Mouse (Mus musculus) heart, embryonic 12.5 days (tissue): ENCODE data around the gene Btbd8. TPM values are rescaled to one million over a fixed set of nuclear protein-coding genes. Genes with fewer than 3 reads are reported as not detected.
A peak's percentile ranks its signal among the peaks of the same experiment; 100 is the strongest.

Source experiments
- ATAC-seq: fragments of 200-750 bp; cut with Nextera tagmentation; 2 replicates; pipeline ENCODE4 v1.8.0; 2017; ENCODE audit warnings: moderate TSS enrichment, moderate library complexity; ENCODE audit not compliant: insufficient number of reproducible peaks, low FRiP score
- H3K27ac ChIP-seq: fragments of 300-500 bp; sonication (generic); 2 replicates; pipeline ENCODE4 v1.5.1; 2016; ENCODE audit warnings: mild to moderate bottlenecking, moderate library complexity; ENCODE audit not compliant: poor library complexity, severe bottlenecking
- H3K27me3 ChIP-seq: fragments of 300-500 bp; sonication (generic); replicated peaks from 2 replicates; pipeline ENCODE4 v1.6.1; 2016; ENCODE audit warnings: mild to moderate bottlenecking, moderate library complexity
- H3K36me3 ChIP-seq: fragments of 300-500 bp; sonication (generic); 2 replicates; pipeline ENCODE4 v1.6.1; 2016; ENCODE audit warnings: mild to moderate bottlenecking, moderate library complexity
- H3K4me1 ChIP-seq: fragments of 300-500 bp; sonication (generic); replicated peaks from 2 replicates; pipeline ENCODE4 v1.6.1; 2016; ENCODE audit warnings: mild to moderate bottlenecking
- H3K4me2 ChIP-seq: fragments of 300-500 bp; sonication (generic); 2 replicates; pipeline ENCODE4 v1.6.1; 2016; ENCODE audit warnings: mild to moderate bottlenecking, moderate library complexity
- H3K4me3 ChIP-seq: fragments of 300-500 bp; sonication (generic); 2 replicates; pipeline ENCODE4 v1.5.1; 2016; ENCODE audit warnings: mild to moderate bottlenecking
- H3K9ac ChIP-seq: fragments of 300-500 bp; sonication (generic); 2 replicates; pipeline ENCODE4 v1.6.1; 2016; ENCODE audit warnings: mild to moderate bottlenecking, moderate library complexity
- H3K9me3 ChIP-seq: fragments of 300-500 bp; sonication (generic); replicated peaks from 2 replicates; pipeline ENCODE4 v1.6.1; 2016; ENCODE audit warnings: mild to moderate bottlenecking, moderate library complexity
- WGBS: fragments of 180-500 bp; shearing (Covaris S2); methylation state at CpG from one replicate; pipeline ENCODE4 v1.1.7; 2016; 5-methylcytosine and 5-hydroxymethylcytosine counted together
- polyA plus RNA-seq: library from polyadenylated mRNA; unstranded; fragments of >200 nt; fragmentation: Nextera tagmentation; extraction: Ambion mirVana; gene quantifications from 2 replicates; pipeline ENCODE4 v1.2.1, GENCODE M21; 2016

The Btbd8 gene
- 4.4 and 5.2 TPM in 2 replicates for polyA plus RNA-seq

DNA sequence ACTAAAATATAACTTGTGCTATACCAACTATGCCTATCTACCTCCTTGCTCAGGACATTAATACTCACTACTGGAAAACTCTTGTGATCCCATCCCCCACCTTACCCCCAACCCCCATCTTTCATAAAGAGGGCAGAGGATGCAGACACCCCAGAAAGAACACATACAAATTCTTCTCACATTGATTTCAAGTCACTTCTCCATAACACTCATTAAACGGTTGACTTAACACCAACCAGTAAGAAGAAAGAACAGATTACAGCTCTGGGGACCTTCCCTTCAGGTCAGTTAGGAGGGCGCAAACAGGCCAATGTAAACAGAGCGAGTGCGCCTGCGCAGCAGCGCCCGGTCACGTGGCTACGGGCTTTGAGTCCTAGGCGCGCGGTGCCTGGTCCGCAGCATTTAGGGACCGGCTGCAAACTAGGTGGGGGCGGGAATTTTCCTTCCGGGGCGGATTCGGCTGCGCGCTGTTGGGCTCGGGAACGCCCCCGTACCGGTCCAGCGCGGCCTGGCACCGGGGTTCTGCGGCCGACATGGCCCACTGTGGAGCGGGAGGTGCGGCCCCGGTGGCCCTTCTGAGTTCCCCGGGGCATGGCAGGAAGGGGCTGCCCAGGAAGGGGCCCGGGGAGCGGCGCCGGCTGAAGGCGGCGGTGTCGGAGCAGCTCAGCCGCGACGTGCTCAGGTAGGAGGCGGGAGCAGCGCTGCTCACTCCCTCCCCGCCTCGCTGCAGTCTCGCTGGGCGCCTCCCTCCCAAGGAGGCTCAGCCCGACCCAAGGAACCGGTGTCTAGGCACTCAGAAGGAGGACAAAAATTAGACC lies at the start of gene Btbd8:
Gene Btbd8, plus strand, starts transcription at position 534 of the 818 bp plus-strand sequence.
- peak within 1 kb of the TSS; percentile 73 for H3K4me2 ChIP-seq
- H3K27me3 ChIP-seq, result peaks cover 7% of the 10 kb centered on the region; the same call in 1 of the 2 replicates
- H3K9ac ChIP-seq, result peak within 1 kb of the TSS; percentile 90
- peak within 1 kb of the TSS; percentile 71; the same call in 1 of the 2 replicates for H3K27ac ChIP-seq
- peaks cover 5% of the 10 kb centered on the region; the same call in 1 of the 2 replicates for H3K4me1 ChIP-seq
- no peaks in the 10 kb centered on the region for H3K36me3 ChIP-seq
- no peaks in the 10 kb centered on the region for H3K9me3 ChIP-seq
- ATAC-seq, result peak; percentile 95
- 0% methylated on average over 50 of the region's 51 CpGs for WGBS
- peak within 1 kb of the TSS; percentile 87 for H3K4me3 ChIP-seq

DNA sequence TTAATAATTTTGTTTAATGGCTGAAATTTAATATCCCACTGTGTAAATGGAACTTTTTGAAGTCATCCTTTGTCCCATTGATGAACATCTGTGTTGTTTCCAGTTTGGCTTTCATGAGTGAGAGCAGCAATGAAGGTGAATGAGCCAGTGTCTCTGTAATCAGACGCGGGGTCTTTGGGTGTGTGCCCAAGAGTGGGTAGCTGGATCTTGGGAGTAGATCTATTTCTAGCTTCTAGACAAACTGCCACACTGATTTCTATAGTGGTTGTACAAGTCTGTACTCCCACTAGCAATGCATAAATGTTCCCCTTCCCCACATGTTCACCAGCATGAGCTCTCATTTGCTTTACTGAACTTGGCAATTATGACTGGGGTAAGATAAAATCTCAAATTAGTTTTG lies 48.4 kb upstream of the Btbd8 start:
- Histone ChIP-seq H3K9me3 (no peaks in the 10 kb centered on the region), H3K4me3 (no peak overlapping the region), H3K4me1 (no peaks in the 10 kb centered on the region), H3K4me2 (no peak overlapping the region), H3K27ac (no peak overlapping the region), H3K27me3 (no peaks in the 10 kb centered on the region), H3K36me3 (no peaks in the 10 kb centered on the region), H3K9ac (no peak overlapping the region)
- 87% methylated on average over 2 of the region's 2 CpGs for WGBS
- no peak for ATAC-seq

DNA sequence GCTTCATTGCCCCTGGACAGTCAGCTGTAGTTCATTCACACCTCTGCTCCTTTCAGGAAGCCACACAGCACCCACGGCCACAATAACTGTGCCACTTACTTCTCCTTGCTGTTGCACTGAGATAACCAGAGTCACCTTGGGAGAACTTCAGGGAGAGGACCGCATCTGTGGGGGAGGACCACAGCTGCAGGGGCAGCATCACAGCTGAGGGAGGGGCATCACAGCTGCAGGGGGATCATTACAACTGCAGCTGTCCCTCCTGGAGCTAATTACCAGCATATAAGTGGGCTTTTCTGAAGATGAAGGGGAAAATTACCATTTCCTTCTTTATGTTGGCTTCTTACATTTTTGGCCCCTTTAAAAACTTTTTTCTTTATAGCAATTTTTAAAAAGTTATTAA lies 43.4 kb upstream of the Btbd8 start:
- whole genome bisulfite sequencing, result 40% methylated on average over 2 of the region's 2 CpGs
- no peak for ATAC-seq

DNA sequence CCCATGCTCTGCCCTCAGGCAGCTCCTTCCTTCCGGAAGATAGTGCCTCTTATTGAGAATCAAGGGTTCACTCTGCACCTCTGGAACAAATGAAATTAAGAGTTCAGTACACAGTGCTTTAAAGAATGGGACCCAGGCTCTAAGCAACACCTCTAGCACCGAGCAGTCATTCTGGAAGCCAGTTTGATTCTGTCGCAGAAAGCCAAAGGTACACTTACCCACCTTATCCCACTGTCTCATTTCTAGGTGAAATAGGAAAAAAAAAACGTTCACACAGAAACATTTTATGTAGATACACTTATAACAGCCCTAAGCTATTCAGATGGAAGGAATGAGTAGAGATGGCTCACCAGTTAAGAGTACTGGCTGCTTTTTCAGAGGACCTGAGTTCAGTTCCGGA lies 35.4 kb upstream of the Btbd8 start, which contains the start of gene Ephx4:
Gene Ephx4, plus strand, starts transcription at position 301 of the 400 bp plus-strand sequence.
- H3K4me1 ChIP-seq, result peaks cover 8% of the 10 kb centered on the region
- H3K9me3 ChIP-seq, result 0 out of 2 replicates have a peak, but pooled peaks cover 4% of the 10 kb centered on the region
- H3K4me3 ChIP-seq, result peak within 1 kb of the TSS; percentile 82
- no peak for ATAC-seq
- 19% methylated on average over 5 of the region's 5 CpGs for WGBS
- no peaks in the 10 kb centered on the region for H3K36me3 ChIP-seq
- no peak within 1 kb of the TSS for H3K27ac ChIP-seq
- peaks cover 28% of the 10 kb centered on the region for H3K27me3 ChIP-seq
- H3K4me2 ChIP-seq, result peak within 1 kb of the TSS; percentile 100
- peak within 1 kb of the TSS; percentile 73 for H3K9ac ChIP-seq

More for the DNA sequence above, 43.4 kb upstream of the Btbd8 start:
- Histone ChIP-seq H3K4me2 (no peak overlapping the region), H3K36me3 (no peaks in the 10 kb centered on the region), H3K4me3 (no peak overlapping the region), H3K4me1 (no peaks in the 10 kb centered on the region), H3K9ac (no peak overlapping the region), H3K27ac (no peak overlapping the region), H3K27me3 (no peaks in the 10 kb centered on the region), H3K9me3 (0 out of 2 replicates have a peak, but pooled peaks cover 4% of the 10 kb centered on the region)

DNA sequence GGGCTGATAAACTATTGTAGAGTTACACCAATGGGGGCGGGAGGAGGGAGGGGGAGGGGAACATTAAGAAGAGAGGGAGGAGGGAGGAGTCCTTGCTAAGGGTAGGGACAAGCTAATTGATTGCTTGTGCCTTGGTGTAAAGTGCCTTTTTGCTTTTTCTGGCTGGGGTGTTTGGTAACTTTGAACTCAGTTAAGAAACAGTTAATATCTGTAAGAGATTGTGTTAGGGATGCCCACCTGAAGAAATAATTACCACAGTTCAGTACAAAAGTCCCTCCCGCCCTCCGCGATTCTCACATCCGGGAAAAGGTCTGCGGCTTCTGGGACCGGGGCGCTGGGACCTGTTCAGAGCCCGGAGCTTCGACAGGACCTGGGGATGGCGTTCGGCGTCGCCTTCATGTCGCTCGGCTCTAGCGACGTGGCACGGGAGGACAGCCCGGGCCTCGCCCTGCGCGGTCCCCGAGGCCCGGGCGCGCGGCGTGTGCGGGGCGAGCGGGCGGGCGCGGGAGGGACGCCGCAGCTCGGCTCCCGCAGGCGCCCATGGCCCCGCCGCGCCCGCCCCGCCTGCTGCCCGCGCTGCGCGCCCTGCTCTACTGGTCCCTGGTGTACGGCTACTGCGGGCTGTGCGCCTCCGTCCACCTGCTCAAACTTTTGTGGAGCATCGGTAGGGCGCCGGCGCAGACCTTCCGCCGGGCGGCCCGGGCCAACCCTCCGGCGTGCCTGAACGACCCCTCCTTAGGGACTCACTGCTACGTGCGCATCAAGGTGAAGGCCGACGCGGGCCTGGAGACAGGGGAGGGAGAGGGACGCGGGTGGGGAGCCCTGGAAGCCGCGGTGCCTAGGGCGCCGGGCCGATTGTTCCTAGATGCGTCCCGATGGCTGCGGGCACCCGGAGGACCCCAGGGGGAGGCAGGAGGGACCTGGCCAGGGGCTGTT lies 34.5 kb upstream of the Btbd8 start:
- H3K9me3 ChIP-seq, result 0 out of 2 replicates have a peak, but pooled peaks cover 4% of the 10 kb centered on the region
- peak overlapping the region; percentile 100 for H3K4me2 ChIP-seq
- H3K36me3 ChIP-seq, result no peaks in the 10 kb centered on the region
- H3K9ac ChIP-seq, result peak overlapping the region; percentile 73
- peaks cover 8% of the 10 kb centered on the region for H3K4me1 ChIP-seq
- peak overlapping the region; percentile 82 for H3K4me3 ChIP-seq
- peak; percentile 64 for ATAC-seq
- no peak overlapping the region for H3K27ac ChIP-seq
- peaks cover 28% of the 10 kb centered on the region for H3K27me3 ChIP-seq
- WGBS, result 1% methylated on average over 79 of the region's 80 CpGs

DNA sequence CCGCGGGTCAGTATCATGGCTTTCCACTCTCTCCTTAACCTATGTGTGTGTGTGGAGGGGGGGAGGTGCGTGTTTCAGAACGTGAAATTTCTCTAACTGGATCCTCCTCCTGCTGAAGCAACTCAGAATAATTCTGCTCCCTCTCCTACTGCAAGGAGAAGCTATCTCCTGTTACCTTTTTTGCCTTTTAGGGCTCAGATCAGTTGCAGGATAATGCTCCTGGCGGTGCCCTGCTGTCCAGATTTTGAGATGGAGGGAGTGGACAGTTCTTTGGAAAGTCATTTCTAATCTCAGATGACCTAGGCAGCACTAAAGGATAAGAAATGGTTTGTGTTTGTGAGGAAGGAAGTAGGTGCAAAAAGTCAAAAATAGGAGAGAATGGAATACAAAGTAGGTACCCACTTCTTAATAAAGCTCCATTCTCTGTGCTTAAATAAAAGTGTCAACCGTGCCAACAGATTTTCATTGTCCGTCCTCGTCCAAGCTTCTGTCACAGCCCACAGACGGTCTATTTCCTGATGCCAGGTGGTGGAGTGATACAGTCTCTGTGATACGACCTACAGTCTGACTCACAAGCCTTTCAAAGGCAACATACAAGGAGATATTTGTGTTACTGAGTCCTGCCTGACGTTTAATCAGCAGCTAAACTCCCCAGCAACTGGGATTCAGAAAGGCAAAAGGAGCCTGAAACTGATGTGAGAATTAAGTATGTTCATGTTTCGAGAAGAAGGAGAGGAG lies 33.7 kb upstream of the Btbd8 start:
- Histone ChIP-seq H3K36me3 (no peaks in the 10 kb centered on the region), H3K27ac (no peak overlapping the region), H3K9ac (peak overlapping the region; percentile 73), H3K27me3 (peaks cover 28% of the 10 kb centered on the region), H3K4me2 (peak overlapping the region; percentile 100), H3K9me3 (no peaks in the 10 kb centered on the region), H3K4me1 (peaks cover 8% of the 10 kb centered on the region), H3K4me3 (peak overlapping the region; percentile 82)
- no peak for ATAC-seq
- 25% methylated on average over 12 of the region's 12 CpGs for WGBS

DNA sequence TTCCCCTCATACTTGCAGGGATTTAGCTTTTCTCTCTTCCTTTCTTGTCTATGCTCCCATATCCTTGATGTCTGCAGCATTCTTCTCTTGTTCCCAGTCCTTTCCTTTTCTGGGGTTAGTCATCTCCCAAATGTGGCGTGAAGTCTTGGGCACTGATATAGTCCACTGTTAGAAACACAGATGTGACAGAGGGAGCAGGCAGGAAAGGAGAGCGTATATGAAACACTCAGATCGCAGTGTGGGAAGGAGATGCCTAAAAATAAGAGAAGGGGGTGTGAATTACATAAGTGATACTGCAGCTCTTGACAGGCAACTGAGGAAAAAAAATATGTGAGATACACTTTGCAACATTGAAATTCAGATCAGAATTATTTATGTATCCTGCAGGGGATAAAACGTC lies 32.4 kb upstream of the Btbd8 start:
- no peak for ATAC-seq
- Histone ChIP-seq H3K4me1 (peaks cover 8% of the 10 kb centered on the region), H3K27ac (no peak overlapping the region), H3K9ac (no peak overlapping the region), H3K9me3 (no peaks in the 10 kb centered on the region), H3K27me3 (peaks cover 28% of the 10 kb centered on the region), H3K4me2 (no peak overlapping the region), H3K36me3 (no peaks in the 10 kb centered on the region), H3K4me3 (no peak overlapping the region)
- 68% methylated on average over 4 of the region's 4 CpGs for WGBS

DNA sequence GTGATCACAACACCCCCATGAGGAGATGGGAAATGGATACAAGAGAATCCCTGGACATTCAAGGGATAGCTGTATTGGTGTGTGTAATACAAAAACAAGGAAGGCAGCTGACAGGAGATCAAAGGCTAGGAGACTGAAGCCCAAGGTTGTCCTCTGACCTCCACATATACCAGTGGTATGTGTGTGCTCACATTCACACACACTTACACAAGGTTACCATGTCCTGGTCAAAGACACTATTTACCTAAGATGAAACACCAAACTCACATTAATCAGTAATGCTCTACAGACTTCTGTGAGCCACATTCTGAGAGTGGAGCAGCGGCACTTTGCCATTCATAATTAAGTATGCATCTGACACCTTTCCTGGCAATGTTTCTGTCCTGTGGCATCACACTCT lies 27.5 kb upstream of the Btbd8 start:
- 77% methylated on average over 1 of the region's 1 CpGs for WGBS
- no peak overlapping the region for H3K4me2 ChIP-seq

DNA sequence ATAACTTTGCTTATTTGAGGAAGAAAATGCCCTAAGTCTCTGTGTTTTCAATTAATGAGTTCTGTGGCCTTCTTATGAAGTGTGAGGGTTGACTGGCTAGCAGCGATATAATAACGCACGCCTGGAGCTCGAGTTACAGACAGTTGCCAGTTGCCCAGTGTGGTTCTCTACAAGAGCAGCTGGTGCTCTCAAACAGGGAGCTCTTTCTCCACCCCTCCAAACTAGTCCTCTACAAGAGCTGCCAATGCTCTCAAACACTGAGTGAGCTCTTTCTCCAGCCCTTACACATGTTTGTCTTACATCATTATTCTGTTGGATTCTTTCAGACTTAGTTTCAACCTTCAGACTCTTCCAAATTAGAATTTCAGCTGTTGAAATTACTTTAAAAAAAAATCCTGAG lies 26.5 kb upstream of the Btbd8 start:
- no peak overlapping the region for H3K27ac ChIP-seq
- H3K4me3 ChIP-seq, result no peak overlapping the region
- no peaks in the 10 kb centered on the region for H3K9me3 ChIP-seq
- H3K36me3 ChIP-seq, result no peaks in the 10 kb centered on the region
- ATAC-seq, result no peak
- H3K4me2 ChIP-seq, result no peak overlapping the region
- H3K9ac ChIP-seq, result no peak overlapping the region
- H3K4me1 ChIP-seq, result no peaks in the 10 kb centered on the region
- WGBS, result 68% methylated on average over 4 of the region's 4 CpGs
- no peaks in the 10 kb centered on the region for H3K27me3 ChIP-seq

More for the DNA sequence above, 27.5 kb upstream of the Btbd8 start:
- no peak overlapping the region for H3K9ac ChIP-seq
- no peak for ATAC-seq
- H3K27ac ChIP-seq, result no peak overlapping the region
- no peak overlapping the region for H3K4me3 ChIP-seq
- no peaks in the 10 kb centered on the region for H3K36me3 ChIP-seq
- H3K4me1 ChIP-seq, result no peaks in the 10 kb centered on the region
- no peaks in the 10 kb centered on the region for H3K9me3 ChIP-seq
- H3K27me3 ChIP-seq, result peaks cover 1% of the 10 kb centered on the region; the same call in 1 of the 2 replicates

DNA sequence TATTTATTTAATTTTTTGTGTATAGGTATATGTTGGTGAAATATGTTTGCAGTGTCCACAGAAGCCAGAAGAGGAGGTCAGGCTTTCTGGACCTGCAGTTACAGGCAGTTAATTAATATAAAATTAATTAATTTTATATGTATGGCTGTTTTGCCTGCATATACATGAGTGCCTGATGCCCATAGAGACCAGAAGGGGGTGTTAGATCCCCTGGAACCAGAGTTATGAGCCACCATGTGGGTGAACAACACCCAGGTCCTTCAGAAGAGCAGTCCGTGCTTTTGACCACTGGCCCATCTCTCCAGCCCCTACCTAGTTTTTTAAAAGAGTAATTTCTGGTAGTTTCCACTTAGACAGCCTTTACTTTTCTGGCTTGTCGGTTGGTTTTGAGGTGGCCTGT lies 25.5 kb upstream of the Btbd8 start:
- no peak overlapping the region for H3K4me2 ChIP-seq
- WGBS, result 67% methylated on average over 2 of the region's 2 CpGs
- H3K36me3 ChIP-seq, result no peaks in the 10 kb centered on the region
- no peak overlapping the region for H3K27ac ChIP-seq
- ATAC-seq, result no peak
- no peaks in the 10 kb centered on the region for H3K4me1 ChIP-seq
- no peaks in the 10 kb centered on the region for H3K9me3 ChIP-seq
- no peak overlapping the region for H3K4me3 ChIP-seq
- H3K27me3 ChIP-seq, result no peaks in the 10 kb centered on the region
- no peak overlapping the region for H3K9ac ChIP-seq
